Mouse (Mus musculus): ENCODE measurements around the gene Vmn1r55.
A peak's percentile ranks its signal among the peaks of the same experiment; 100 is the strongest.
"Not testable (repeated sequence)": the region's sequence is repeated elsewhere in the genome, so short reads cannot be mapped to it uniquely, and the experiment has no call there.

Vmn1r55 gene

GRCm38 (mm10) chr7:5081939-5082338, 67.5 kb downstream of the Vmn1r55 start:
- no peak for DNase-seq (ENCODE audit: low spot score in 2 of 2)

DNA sequence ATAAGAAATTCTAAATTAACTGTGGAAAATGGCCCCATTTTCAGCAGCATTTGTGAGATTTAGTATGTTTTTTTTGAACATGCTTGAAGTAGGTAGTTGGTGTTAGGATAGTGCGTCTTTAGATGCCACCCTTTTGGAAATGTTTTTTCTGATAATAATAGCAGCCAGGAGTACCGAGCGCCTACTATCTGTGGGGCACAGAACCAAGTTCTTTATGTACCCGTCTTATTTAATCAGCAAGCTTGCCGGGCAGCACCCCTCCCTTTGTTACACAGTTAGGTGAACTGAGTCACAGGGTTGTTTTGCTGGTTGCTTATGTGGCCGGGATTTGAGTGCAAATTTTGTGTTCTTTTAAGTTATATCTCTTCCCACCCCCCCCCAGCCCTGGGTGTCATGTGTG, 68.2 kb downstream of the Vmn1r55 start:
- DNase-seq (ENCODE audit: low spot score in 2 of 2) = no peak

DNA sequence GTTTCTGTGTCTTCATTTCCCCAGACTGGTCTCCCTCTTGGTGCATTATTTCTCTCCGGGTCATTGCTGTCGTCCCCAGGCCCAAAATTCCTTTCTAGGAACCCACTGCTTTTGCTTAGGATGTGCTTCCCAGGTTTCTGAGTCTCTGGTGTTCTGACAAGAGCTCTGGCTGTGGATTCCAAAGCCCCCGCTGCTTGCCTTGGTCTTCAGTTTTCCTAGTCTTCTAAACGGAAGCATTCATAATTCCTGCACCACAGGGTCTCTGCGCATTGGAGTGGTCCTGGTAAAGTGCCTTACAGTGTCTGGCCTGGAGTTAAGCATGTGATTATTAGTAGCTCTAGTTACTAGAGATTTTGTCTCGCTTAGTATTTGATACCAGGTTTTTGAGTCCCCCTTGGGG, 68.7 kb downstream of the Vmn1r55 start:
- no peak for DNase-seq (ENCODE audit: low spot score in 2 of 2)

- peak; percentile 96 to 98 for DNase-seq (ENCODE audit: low spot score in 2 of 2)
These were observed 69.3 kb downstream of the Vmn1r55 start, which contains the start of gene Epn1 for GRCm38 (mm10) chr7:5080010-5080751. Gene Epn1 (plus strand): TSS chr7:5080235.

DNA sequence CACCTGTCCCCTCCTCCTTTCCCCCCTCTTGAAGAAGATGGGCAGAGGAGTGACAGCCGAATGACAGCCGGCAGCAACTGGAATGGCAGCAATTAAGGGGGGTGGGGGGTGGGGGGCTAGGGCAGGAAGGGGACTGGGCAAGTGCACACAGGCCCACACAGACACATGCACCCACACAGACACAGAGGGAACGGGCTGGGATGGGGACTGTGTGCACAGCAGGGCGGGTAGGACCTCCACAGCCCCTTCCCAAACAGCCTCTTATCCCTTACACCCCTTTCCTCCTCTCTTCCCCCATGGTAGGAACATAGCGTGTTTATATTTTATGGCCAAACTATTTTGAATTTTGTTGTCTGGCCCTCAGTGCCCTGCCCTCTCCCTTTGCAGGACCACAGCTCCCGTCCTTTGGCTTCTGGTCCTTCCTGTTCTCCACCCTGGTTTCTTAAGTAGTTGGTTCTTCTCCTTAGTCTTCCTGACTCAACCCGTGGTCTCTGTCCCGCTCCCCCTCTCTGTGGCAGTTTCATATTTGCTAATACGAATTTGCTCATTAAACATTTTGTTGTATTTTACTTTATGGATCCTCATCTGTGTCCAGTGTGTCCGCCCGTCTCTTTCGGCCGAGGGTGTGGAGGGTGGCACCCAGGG, 70.0 kb downstream of the Vmn1r55 start:
- not testable (repeated sequence) for DNase-seq (ENCODE audit: low spot score in 2 of 2)

Data from right cerebral cortex, adult 2 months (tissue).